Mouse (Mus musculus): ENCODE measurements at regions not wholly inside any gene's neighbourhood (a gene's known extent, or its start where the extent isn't known, plus 50 kb on each side); places are given as distances from the start of the nearest gene placed in this dataset.

- TF ChIP-seq CTCF (IDR thresholded peaks at IDR 0.05) (no peak), EP300 (IDR thresholded peaks at IDR 0.05) (no peak)
Observed at GRCm38 (mm10) chr8:97052436-97052835, 1164.1 kb upstream of the Got2 start.
